Mouse (Mus musculus) hindlimb bud, embryonic 11.5 days (tissue): ENCODE data around the gene Irf4.

ENCODE experiments used
- DNase-seq: peaks from one replicate; pipeline ENCODE4 v3.0.0-alpha.2; 2012; ENCODE audit warnings: low read depth, low spot score; ENCODE audit errors: extremely low spot score

Gene Irf4

GRCm38 (mm10) chr13:30793196-30793595 is 44.2 kb downstream of the Irf4 start:
- no peak for DNase-seq

DNA sequence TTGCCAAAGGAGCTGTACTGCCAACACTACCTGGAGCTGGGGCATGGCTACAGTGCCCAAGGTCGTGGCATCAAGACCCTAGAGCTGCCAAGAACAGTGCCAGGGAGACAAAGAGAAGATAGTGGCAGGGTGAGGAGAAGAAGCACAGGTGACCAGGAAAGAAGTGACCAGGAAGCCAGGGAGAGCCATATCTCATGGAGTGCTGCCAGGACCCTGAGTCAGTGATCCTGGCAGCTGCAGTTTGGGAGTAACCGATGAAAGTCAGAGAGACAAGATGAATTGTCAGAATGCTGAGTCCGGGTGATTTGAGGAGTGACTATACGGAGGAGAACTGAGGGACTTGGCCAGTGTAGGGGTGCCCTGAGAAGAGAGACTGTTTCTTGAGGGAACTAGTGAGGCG is 44.6 kb downstream of the Irf4 start:
- DNase-seq, result no peak

GRCm38 (mm10) chr13:30795960-30796359 is 46.9 kb downstream of the Irf4 start:
- DNase-seq, result no peak

DNA sequence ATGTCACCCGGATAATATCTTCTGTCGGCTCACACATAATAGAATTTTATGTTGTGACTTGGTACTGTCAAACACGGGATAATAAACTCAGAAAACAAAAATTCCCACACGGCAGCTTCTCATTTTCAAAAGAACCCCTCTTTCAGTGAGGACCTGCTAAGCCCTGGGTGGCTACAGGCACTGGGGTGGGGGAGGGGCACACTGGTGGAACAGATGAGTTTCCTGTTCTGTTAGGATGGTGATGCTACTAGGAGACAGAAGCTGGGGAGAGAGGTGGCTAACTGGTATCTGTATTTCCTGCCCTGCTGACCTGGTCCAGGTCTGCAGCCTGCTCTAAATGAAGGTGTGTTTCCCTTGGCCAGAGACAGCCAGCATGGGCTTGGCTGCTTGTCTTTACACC is 52.9 kb downstream of the Irf4 start:
- DNase-seq, result no peak

DNA sequence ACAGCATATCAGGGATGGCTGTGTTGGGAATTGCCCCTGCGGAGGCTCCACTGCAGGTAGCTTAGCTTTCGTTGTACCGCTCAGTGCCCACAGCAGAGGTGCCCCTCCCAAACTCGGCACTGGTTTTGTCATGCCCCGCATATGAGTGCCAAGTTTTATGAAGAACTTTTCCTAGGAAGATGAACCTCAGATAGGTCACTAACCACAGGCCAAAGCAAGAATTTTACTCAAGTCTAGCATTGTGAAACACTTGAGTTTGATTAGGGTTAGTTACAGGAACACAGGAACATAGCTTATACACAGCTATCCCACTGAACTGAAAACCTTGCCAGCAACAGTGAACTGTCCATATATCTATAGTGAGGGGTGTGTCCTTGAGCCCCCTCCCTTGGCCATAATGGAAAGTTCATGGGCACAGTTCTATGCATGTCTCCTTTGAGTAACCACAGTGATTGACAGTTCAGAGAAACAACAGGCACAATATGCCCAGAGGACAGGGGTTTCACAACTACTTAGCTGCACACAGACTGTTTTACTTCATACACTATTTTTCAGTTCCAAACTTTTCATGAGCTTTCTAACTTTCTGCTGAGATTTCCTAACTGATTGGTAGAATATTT is 53.4 kb downstream of the Irf4 start:
- no peak for DNase-seq

GRCm38 (mm10) chr13:30809240-30809639 is 60.2 kb downstream of the Irf4 start:
- no peak for DNase-seq

DNA sequence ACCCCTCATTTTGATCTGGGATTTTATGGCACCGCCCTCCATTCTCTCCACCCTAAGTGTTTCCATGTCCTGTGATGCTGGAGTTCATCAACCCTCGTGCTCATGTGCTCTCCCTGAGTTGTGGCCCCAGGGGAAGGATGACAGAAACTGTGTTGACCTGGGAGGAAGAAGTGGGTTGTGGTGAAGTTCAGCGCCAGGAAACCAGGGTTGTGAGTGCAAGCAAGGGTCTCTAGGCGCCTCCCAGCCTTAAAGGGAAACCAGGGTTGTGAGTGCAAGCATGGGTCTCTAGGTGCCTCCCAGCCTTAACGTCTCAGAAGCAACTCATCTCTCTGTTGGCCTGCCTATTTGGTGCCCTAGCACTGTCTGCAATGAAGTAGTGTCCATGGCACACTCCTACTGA is 64.4 kb downstream of the Irf4 start:
- DNase-seq, result no peak

DNA sequence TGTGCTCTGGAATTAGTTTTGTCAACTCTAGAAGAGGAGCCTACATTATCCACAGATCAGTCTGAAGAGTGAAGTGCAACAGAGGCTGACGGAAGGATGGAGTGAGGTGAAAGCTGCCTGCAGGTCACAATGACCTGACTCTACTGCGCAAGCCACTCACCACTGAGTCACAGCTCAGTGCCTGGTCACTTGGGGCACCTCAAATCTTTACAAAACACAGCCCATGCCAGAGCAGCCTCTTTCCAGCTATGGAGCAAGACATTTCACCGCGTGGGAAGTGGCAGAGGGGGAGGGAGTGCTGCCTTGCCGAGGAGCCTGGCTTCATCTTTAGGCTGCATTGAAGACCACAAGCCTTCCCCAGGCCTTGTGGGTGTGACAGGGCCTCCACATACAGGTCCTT is 65.2 kb downstream of the Irf4 start:
- no peak for DNase-seq
